ENCODE assay signal across 10 mouse cellular contexts in genomic region chr9:104569480-104570167, GRCm38 (mm10). TPM values are rescaled to one million over a fixed set of nuclear protein-coding genes. Genes with fewer than 3 reads are reported as not detected.
DNase-seq lines count a peak whose midpoint lies in the region; ATAC-seq and TF ChIP-seq lines count a peak whose summit lies in the region.
"Had no signal": no experiment of that assay in that cellular context is flagged by ENCODE, and none has a peak within 500 bp of the region (broad histone marks: within the 10 kb centered on the region; RNA-seq: fewer than 3 reads in every experiment).

No protein-coding gene starts in this region.

- peaks cover 24% of the 10 kb centered on the region for H3K27me3 ChIP-seq in heart, embryonic 10.5 days (ENCODE audit: insufficient read depth, poor library complexity, severe bottlenecking)
- no peaks in the 10 kb centered on the region; the same call in 1 of the 2 replicates for H3K27me3 ChIP-seq in kidney, postnatal 0 days (ENCODE audit: insufficient read depth, low read length)
- H3K27me3 ChIP-seq in liver, embryonic 12.5 days (replicated peaks) = peaks cover 19% of the 10 kb centered on the region
- H3K27me3 ChIP-seq in neural tube, embryonic 12.5 days (replicated peaks) = peaks cover 17% of the 10 kb centered on the region
- H3K27me3 ChIP-seq in testis, adult 2 months (ENCODE audit: control insufficient read depth, insufficient read depth, low read length) = no peaks in the 10 kb centered on the region

- no peak overlapping the region for H3K9ac ChIP-seq in kidney, postnatal 0 days (ENCODE audit: low read depth, low read length)
- no peak overlapping the region for H3K9ac ChIP-seq in liver, embryonic 12.5 days
- no peak overlapping the region for H3K9ac ChIP-seq in neural tube, embryonic 12.5 days

- TF ChIP-seq CTCF in kidney, postnatal 0 days (IDR thresholded peaks at IDR 0.05; ENCODE audit: low read depth) = peak; percentile 86
- TF ChIP-seq CTCF in testis, adult 2 months (IDR thresholded peaks at IDR 0.05; ENCODE audit: control insufficient read depth, insufficient read depth, insufficient replicate concordance, low read depth, low read length) = peak; percentile 74

- WGBS in heart, embryonic 10.5 days = under 1% methylated on average over 24 of the region's 25 CpGs
- under 1% methylated on average over 25 of the region's 25 CpGs for WGBS in kidney, postnatal 0 days
- 3% methylated on average over 25 of the region's 25 CpGs for WGBS in liver, embryonic 12.5 days (ENCODE audit: insufficient replicate concordance)
- 1% methylated on average over 24 of the region's 25 CpGs for WGBS in neural tube, embryonic 12.5 days

- no peak overlapping the region for H3K27ac ChIP-seq in heart, embryonic 10.5 days
- H3K27ac ChIP-seq in kidney, postnatal 0 days = no peak overlapping the region
- no peak overlapping the region for H3K27ac ChIP-seq in liver, embryonic 12.5 days
- H3K27ac ChIP-seq in neural tube, embryonic 12.5 days = no peak overlapping the region
- H3K27ac ChIP-seq in testis, adult 2 months (ENCODE audit: control insufficient read depth, insufficient read depth, low read depth, low read length) = no peak overlapping the region
- H3K27ac ChIP-seq: macrophage had no signal

- TF ChIP-seq POLR2A in testis, adult 2 months (IDR thresholded peaks at IDR 0.05; ENCODE audit: control insufficient read depth, low read depth, low read length) = no peak

- H3K9me3 ChIP-seq in heart, embryonic 10.5 days = no peaks in the 10 kb centered on the region
- no peaks in the 10 kb centered on the region for H3K9me3 ChIP-seq in kidney, postnatal 0 days (replicated peaks; ENCODE audit: low read length)
- no peaks in the 10 kb centered on the region for H3K9me3 ChIP-seq in liver, embryonic 12.5 days (replicated peaks)
- no peaks in the 10 kb centered on the region for H3K9me3 ChIP-seq in neural tube, embryonic 12.5 days

- no peak overlapping the region for H3K4me2 ChIP-seq in kidney, postnatal 0 days (ENCODE audit: low read length)
- no peak overlapping the region for H3K4me2 ChIP-seq in liver, embryonic 12.5 days
- H3K4me2 ChIP-seq in neural tube, embryonic 12.5 days (replicated peaks) = peak overlapping the region; percentile 58

- no peaks in the 10 kb centered on the region for H3K36me3 ChIP-seq in heart, embryonic 10.5 days
- H3K36me3 ChIP-seq in kidney, postnatal 0 days (ENCODE audit: insufficient read depth, low read length) = no peaks in the 10 kb centered on the region
- no peaks in the 10 kb centered on the region for H3K36me3 ChIP-seq in liver, embryonic 12.5 days
- H3K36me3 ChIP-seq in neural tube, embryonic 12.5 days = no peaks in the 10 kb centered on the region
- H3K36me3 ChIP-seq in testis, adult 2 months (ENCODE audit: control insufficient read depth, insufficient read depth, low read length) = no peaks in the 10 kb centered on the region

- peak; percentile 25 for DNase-seq in CD4-positive, CD25-positive, alpha-beta regulatory T cell, adult 2 months (ENCODE audit: low read depth, low spot score)
- DNase-seq in embryo, embryonic 11 days = peak; percentile 92
- no peak for DNase-seq in heart, embryonic 10.5 days (ENCODE audit: low spot score)
- peak; percentile 89 for DNase-seq in kidney, postnatal 0 days (ENCODE audit: low spot score)

- no peaks in the 10 kb centered on the region for H3K4me1 ChIP-seq in heart, embryonic 10.5 days
- no peaks in the 10 kb centered on the region for H3K4me1 ChIP-seq in kidney, postnatal 0 days (replicated peaks; ENCODE audit: insufficient read depth, low read length)
- no peaks in the 10 kb centered on the region for H3K4me1 ChIP-seq in liver, embryonic 12.5 days
- H3K4me1 ChIP-seq in neural tube, embryonic 12.5 days = no peaks in the 10 kb centered on the region; the same call in 1 of the 2 replicates
- H3K4me1 ChIP-seq in testis, adult 2 months (ENCODE audit: control insufficient read depth, insufficient read depth, low read length) = peaks cover 3% of the 10 kb centered on the region

- H3K4me3 ChIP-seq in heart, embryonic 10.5 days = peak overlapping the region; percentile 15; the same call in 1 of the 2 replicates
- no peak overlapping the region for H3K4me3 ChIP-seq in kidney, postnatal 0 days (replicated peaks; ENCODE audit: low read depth, low read length)
- no peak overlapping the region for H3K4me3 ChIP-seq in liver, embryonic 12.5 days
- peak overlapping the region; percentile 23; the same call in 1 of the 2 replicates for H3K4me3 ChIP-seq in neural tube, embryonic 12.5 days
- H3K4me3 ChIP-seq in testis, adult 2 months (ENCODE audit: control insufficient read depth, low read depth, low read length) = no peak overlapping the region

- no peak for ATAC-seq in CD4-positive, CD25-positive, alpha-beta regulatory T cell, adult 4 months
- peak; percentile 81 for ATAC-seq in kidney, postnatal 0 days (replicated peaks; ENCODE audit: low FRiP score, low read depth)
- ATAC-seq in liver, embryonic 12.5 days = peak; percentile 37; the same call in 1 of the 2 replicates
- ATAC-seq in neural tube, embryonic 12.5 days (ENCODE audit: low FRiP score, low read depth) = peak; percentile 79

RNA-seq across cellular contexts. Expression of gene Cpne4, which starts 22.5 kb away (rescaled TPM):
- polyA plus RNA-seq in CD4-positive, CD25-positive, alpha-beta regulatory T cell, adult 4 months (2017; shearing (Covaris generic)) = not detected
- polyA plus RNA-seq in heart, embryonic 10.5 days (2016; fragmentation: Nextera tagmentation; extraction: Ambion mirVana) = 0.60 and 0.95 TPM in 2 replicates
- polyA plus RNA-seq in kidney, postnatal 0 days (2015; fragmentation: Nextera tagmentation; extraction: Ambion mirVana) = 0.21 and 0.34 TPM in 2 replicates
- polyA plus RNA-seq in liver, embryonic 12.5 days (2016; fragmentation: Nextera tagmentation; extraction: Ambion mirVana) = not detected in 2 replicates
- polyA plus RNA-seq in neural tube, embryonic 12.5 days (2016; fragmentation: Nextera tagmentation; extraction: Ambion mirVana) = 4.1 and 4.6 TPM in 2 replicates
- polyA plus RNA-seq in testis, adult 2 months (2012; rRNA removed) = 4.0 and 5.0 TPM in 2 replicates
- polyA plus RNA-seq: C2C12, macrophage had no signal

Comparison
In these comparisons a context has a peak if more than half of its experiments do, and no peak if none do; other contexts are left out.
1. H3K4me3 ChIP-seq: peak in heart, embryonic 10.5 days (single experiment) and neural tube, embryonic 12.5 days (single experiment); none in kidney, postnatal 0 days (single experiment), liver, embryonic 12.5 days (single experiment) and testis, adult 2 months (single experiment).